Mouse (Mus musculus): ENCODE measurements around the gene Gga3. TPM values are rescaled to one million over a fixed set of nuclear protein-coding genes. Genes with fewer than 3 reads are reported as not detected.

Gga3 gene
- polyA plus RNA-seq, 1 experiment from 2014 or later: 13.7 TPM

- Histone ChIP-seq H3K4me1 (replicated peaks) (peaks cover 30% of the 10 kb centered on the region), H3K4me2 (no peak overlapping the region), H3K9me3 (replicated peaks) (no peaks in the 10 kb centered on the region), H3K27me3 (no peaks in the 10 kb centered on the region), H3K36me3 (peaks cover 31% of the 10 kb centered on the region), H3K4me3 (no peak overlapping the region), H3K27ac (no peak overlapping the region), H3K9ac (no peak overlapping the region; the same call in 1 of the 2 replicates)
- WGBS: 58% methylated on average over 3 of the region's 3 CpGs
- no peak for ATAC-seq (replicated peaks; ENCODE audit: insufficient number of reproducible peaks, insufficient read depth, low FRiP score, low read depth)
Measured at GRCm38 (mm10) chr11:115609576-115609975, 5.7 kb upstream of the Gga3 start.

GRCm38 (mm10) chr11:115608421-115609399 is 4.9 kb upstream of the Gga3 start:
- Histone ChIP-seq H3K4me2 (no peak overlapping the region), H3K9ac (no peak overlapping the region; the same call in 1 of the 2 replicates), H3K4me3 (no peak overlapping the region), H3K27ac (no peak overlapping the region), H3K4me1 (replicated peaks) (peaks cover 24% of the 10 kb centered on the region), H3K9me3 (replicated peaks) (no peaks in the 10 kb centered on the region), H3K36me3 (peaks cover 31% of the 10 kb centered on the region), H3K27me3 (no peaks in the 10 kb centered on the region)
- 81% methylated on average over 23 of the region's 23 CpGs for WGBS
- no peak for ATAC-seq (replicated peaks; ENCODE audit: insufficient number of reproducible peaks, insufficient read depth, low FRiP score, low read depth)

GRCm38 (mm10) chr11:115606733-115607132 is 2.9 kb upstream of the Gga3 start:
- no peak for ATAC-seq (replicated peaks; ENCODE audit: insufficient number of reproducible peaks, insufficient read depth, low FRiP score, low read depth)
- no peaks in the 10 kb centered on the region for H3K9me3 ChIP-seq (replicated peaks)
- H3K4me1 ChIP-seq (replicated peaks): peaks cover 28% of the 10 kb centered on the region
- no peaks in the 10 kb centered on the region for H3K27me3 ChIP-seq
- WGBS: 91% methylated on average over 18 of the region's 18 CpGs
- no peak overlapping the region for H3K4me2 ChIP-seq
- H3K36me3 ChIP-seq: peaks cover 31% of the 10 kb centered on the region
- H3K4me3 ChIP-seq: no peak overlapping the region
- no peak overlapping the region for H3K27ac ChIP-seq
- no peak overlapping the region for H3K9ac ChIP-seq

GRCm38 (mm10) chr11:115604304-115604696 is 449 bp upstream of the Gga3 start:
- peaks cover 31% of the 10 kb centered on the region for H3K36me3 ChIP-seq
- H3K27ac ChIP-seq: peak overlapping the region; percentile 93
- H3K4me3 ChIP-seq: peak overlapping the region; percentile 90
- peak; percentile 19 for ATAC-seq (replicated peaks; ENCODE audit: insufficient number of reproducible peaks, insufficient read depth, low FRiP score, low read depth)
- no peaks in the 10 kb centered on the region for H3K9me3 ChIP-seq (replicated peaks)
- H3K27me3 ChIP-seq: no peaks in the 10 kb centered on the region
- H3K4me1 ChIP-seq (replicated peaks): peaks cover 46% of the 10 kb centered on the region
- peak overlapping the region; percentile 94 for H3K4me2 ChIP-seq
- H3K9ac ChIP-seq: peak overlapping the region; percentile 99
- WGBS: under 1% methylated on average over 26 of the region's 26 CpGs

GRCm38 (mm10) chr11:115603128-115603475 is 749 bp downstream of the Gga3 start:
- H3K4me3 ChIP-seq: peak overlapping the region; percentile 90
- peaks cover 46% of the 10 kb centered on the region for H3K4me1 ChIP-seq (replicated peaks)
- H3K27me3 ChIP-seq: no peaks in the 10 kb centered on the region
- peak overlapping the region; percentile 94 for H3K4me2 ChIP-seq
- peak overlapping the region; percentile 99 for H3K9ac ChIP-seq
- 4% methylated on average over 15 of the region's 15 CpGs for WGBS
- no peak for ATAC-seq (replicated peaks; ENCODE audit: insufficient number of reproducible peaks, insufficient read depth, low FRiP score, low read depth)
- peak overlapping the region; percentile 93 for H3K27ac ChIP-seq
- peaks cover 27% of the 10 kb centered on the region for H3K36me3 ChIP-seq
- H3K9me3 ChIP-seq (replicated peaks): no peaks in the 10 kb centered on the region

GRCm38 (mm10) chr11:115601174-115601573 is 2.7 kb downstream of the Gga3 start:
- no peak overlapping the region for H3K27ac ChIP-seq
- H3K4me3 ChIP-seq: no peak overlapping the region
- H3K4me2 ChIP-seq: no peak overlapping the region
- no peaks in the 10 kb centered on the region for H3K27me3 ChIP-seq
- H3K36me3 ChIP-seq: peaks cover 20% of the 10 kb centered on the region
- H3K9ac ChIP-seq: no peak overlapping the region
- H3K4me1 ChIP-seq (replicated peaks): peaks cover 46% of the 10 kb centered on the region
- WGBS: 45% methylated on average over 4 of the region's 4 CpGs
- no peak for ATAC-seq (replicated peaks; ENCODE audit: insufficient number of reproducible peaks, insufficient read depth, low FRiP score, low read depth)
- H3K9me3 ChIP-seq (replicated peaks): no peaks in the 10 kb centered on the region

GRCm38 (mm10) chr11:115600743-115601142 is 3.1 kb downstream of the Gga3 start:
- H3K9ac ChIP-seq: no peak overlapping the region
- 85% methylated on average over 15 of the region's 15 CpGs for WGBS
- no peak overlapping the region for H3K4me3 ChIP-seq
- ATAC-seq (replicated peaks; ENCODE audit: insufficient number of reproducible peaks, insufficient read depth, low FRiP score, low read depth): no peak
- H3K4me2 ChIP-seq: no peak overlapping the region
- no peak overlapping the region for H3K27ac ChIP-seq
- no peaks in the 10 kb centered on the region for H3K9me3 ChIP-seq (replicated peaks)
- peaks cover 46% of the 10 kb centered on the region for H3K4me1 ChIP-seq (replicated peaks)
- H3K27me3 ChIP-seq: no peaks in the 10 kb centered on the region
- H3K36me3 ChIP-seq: peaks cover 17% of the 10 kb centered on the region

- Histone ChIP-seq H3K4me3 (no peak overlapping the region), H3K27ac (no peak overlapping the region), H3K9me3 (replicated peaks) (no peaks in the 10 kb centered on the region), H3K36me3 (peaks cover 22% of the 10 kb centered on the region), H3K4me2 (no peak overlapping the region), H3K9ac (no peak overlapping the region), H3K4me1 (replicated peaks) (peaks cover 36% of the 10 kb centered on the region), H3K27me3 (no peaks in the 10 kb centered on the region)
- 73% methylated on average over 7 of the region's 7 CpGs for WGBS
- ATAC-seq (replicated peaks; ENCODE audit: insufficient number of reproducible peaks, insufficient read depth, low FRiP score, low read depth): no peak
Measured at GRCm38 (mm10) chr11:115599722-115600121, 4.1 kb downstream of the Gga3 start.

GRCm38 (mm10) chr11:115598309-115598708 is 5.5 kb downstream of the Gga3 start:
- no peaks in the 10 kb centered on the region for H3K9me3 ChIP-seq (replicated peaks)
- H3K27me3 ChIP-seq: no peaks in the 10 kb centered on the region
- peaks cover 33% of the 10 kb centered on the region for H3K4me1 ChIP-seq (replicated peaks)
- H3K4me3 ChIP-seq: no peak overlapping the region
- 85% methylated on average over 4 of the region's 4 CpGs for whole genome bisulfite sequencing
- H3K9ac ChIP-seq: no peak overlapping the region
- no peak for ATAC-seq (replicated peaks; ENCODE audit: insufficient number of reproducible peaks, insufficient read depth, low FRiP score, low read depth)
- H3K4me2 ChIP-seq: no peak overlapping the region
- no peak overlapping the region for H3K27ac ChIP-seq
- H3K36me3 ChIP-seq: peaks cover 36% of the 10 kb centered on the region

GRCm38 (mm10) chr11:115595209-115595608 is 8.6 kb downstream of the Gga3 start:
- Histone ChIP-seq H3K27me3 (no peaks in the 10 kb centered on the region), H3K36me3 (peaks cover 66% of the 10 kb centered on the region), H3K4me2 (no peak overlapping the region), H3K4me3 (no peak overlapping the region), H3K9ac (no peak overlapping the region), H3K4me1 (replicated peaks) (peaks cover 6% of the 10 kb centered on the region; the same call in 1 of the 2 replicates), H3K27ac (no peak overlapping the region), H3K9me3 (replicated peaks) (no peaks in the 10 kb centered on the region)
- no peak for ATAC-seq (replicated peaks; ENCODE audit: insufficient number of reproducible peaks, insufficient read depth, low FRiP score, low read depth)
- 96% methylated on average over 3 of the region's 3 CpGs for WGBS

GRCm38 (mm10) chr11:115590526-115591075 is 13.2 kb downstream of the Gga3 start:
- ATAC-seq (replicated peaks; ENCODE audit: insufficient number of reproducible peaks, insufficient read depth, low FRiP score, low read depth): no peak
- Histone ChIP-seq H3K4me2 (no peak overlapping the region), H3K36me3 (peaks cover 93% of the 10 kb centered on the region), H3K9me3 (replicated peaks) (no peaks in the 10 kb centered on the region), H3K27ac (no peak overlapping the region), H3K4me3 (no peak overlapping the region), H3K9ac (no peak overlapping the region), H3K4me1 (replicated peaks) (no peaks in the 10 kb centered on the region), H3K27me3 (no peaks in the 10 kb centered on the region)
- 84% methylated on average over 2 of the region's 2 CpGs for WGBS
